7 mouse cellular contexts compared by ENCODE assay signal in genomic region chr10:127666501-127667268, GRCm38 (mm10). TPM values are rescaled to one million over a fixed set of nuclear protein-coding genes. Genes with fewer than 3 reads are reported as not detected.
A peak's percentile ranks its signal among the peaks of the same experiment; 100 is the strongest.
DNase-seq lines count a peak whose midpoint lies in the region; ATAC-seq lines count a peak whose summit lies in the region.

Gene Nemp1 (plus strand): TSS chr10:127666901.

- peak within 1 kb of the TSS; percentile 97 for H3K27ac ChIP-seq in intestine, embryonic 15.5 days
- H3K27ac ChIP-seq in limb, embryonic 11.5 days (replicated peaks; ENCODE audit: low read depth, low read length): peak within 1 kb of the TSS; percentile 99
- H3K27ac ChIP-seq in midbrain, embryonic 11.5 days (ENCODE audit: low read depth, low read length): no peak within 1 kb of the TSS; the same call in 1 of the 2 replicates

- peaks cover 4% of the 10 kb centered on the region; the same call in 1 of the 2 replicates for H3K27me3 ChIP-seq in intestine, embryonic 15.5 days (replicated peaks)
- no peaks in the 10 kb centered on the region for H3K27me3 ChIP-seq in limb, embryonic 11.5 days (ENCODE audit: control insufficient read depth, insufficient read depth, low read length)
- H3K27me3 ChIP-seq in midbrain, embryonic 11.5 days (ENCODE audit: control insufficient read depth, insufficient read depth, low read length): peaks cover 70% of the 10 kb centered on the region

- no peaks in the 10 kb centered on the region for H3K36me3 ChIP-seq in intestine, embryonic 15.5 days
- peaks cover 7% of the 10 kb centered on the region for H3K36me3 ChIP-seq in limb, embryonic 11.5 days (ENCODE audit: control insufficient read depth, insufficient read depth, low read length)
- H3K36me3 ChIP-seq in midbrain, embryonic 11.5 days (ENCODE audit: control insufficient read depth, insufficient read depth, low read length): no peaks in the 10 kb centered on the region

- peak within 1 kb of the TSS; percentile 73 for H3K9ac ChIP-seq in intestine, embryonic 15.5 days
- peak within 1 kb of the TSS; percentile 89 for H3K9ac ChIP-seq in limb, embryonic 11.5 days (ENCODE audit: low read length)
- H3K9ac ChIP-seq in midbrain, embryonic 11.5 days (ENCODE audit: low read length): peak within 1 kb of the TSS; percentile 50

- DNase-seq in adrenal gland, adult 2 months: peak; percentile 97
- peak; percentile 80 for DNase-seq in embryo, embryonic 9.5 days (ENCODE audit: extremely low spot score)
- peak; percentile 77 to 86 for DNase-seq in gastrocnemius, postnatal 4 days (ENCODE audit: low spot score in 2 of 2)
- DNase-seq in limb, embryonic 11.5 days (ENCODE audit: low spot score): peak; percentile 83
- DNase-seq in midbrain, embryonic 11.5 days (ENCODE audit: low spot score, missing footprints): peak; percentile 96
- peak; percentile 91 for DNase-seq in skeletal muscle tissue, adult 2 months (ENCODE audit: low read depth, low spot score)

- H3K9me3 ChIP-seq in intestine, embryonic 15.5 days: no peaks in the 10 kb centered on the region
- no peaks in the 10 kb centered on the region for H3K9me3 ChIP-seq in limb, embryonic 11.5 days (ENCODE audit: control insufficient read depth, low read length)
- no peaks in the 10 kb centered on the region for H3K9me3 ChIP-seq in midbrain, embryonic 11.5 days (ENCODE audit: control insufficient read depth, low read length)

- peak; percentile 49 for ATAC-seq in intestine, embryonic 15.5 days
- ATAC-seq in limb, embryonic 11.5 days (ENCODE audit: insufficient number of reproducible peaks, low FRiP score, low TSS enrichment, low read depth): peak; percentile 71
- peak; percentile 75 for ATAC-seq in midbrain, embryonic 11.5 days (ENCODE audit: low FRiP score)

- peaks cover 62% of the 10 kb centered on the region for H3K4me1 ChIP-seq in intestine, embryonic 15.5 days (replicated peaks)
- peaks cover 41% of the 10 kb centered on the region for H3K4me1 ChIP-seq in limb, embryonic 11.5 days (ENCODE audit: control insufficient read depth, insufficient read depth, low read length)
- peaks cover 38% of the 10 kb centered on the region for H3K4me1 ChIP-seq in midbrain, embryonic 11.5 days (ENCODE audit: control insufficient read depth, insufficient read depth, low read length)

- H3K4me3 ChIP-seq in intestine, embryonic 15.5 days (replicated peaks): peak within 1 kb of the TSS; percentile 68
- H3K4me3 ChIP-seq in limb, embryonic 11.5 days (ENCODE audit: low read depth, low read length): peak within 1 kb of the TSS; percentile 89
- H3K4me3 ChIP-seq in midbrain, embryonic 11.5 days (ENCODE audit: low read depth, low read length): peak within 1 kb of the TSS; percentile 40

- WGBS in intestine, embryonic 15.5 days: under 1% methylated on average over 68 of the region's 73 CpGs
- under 1% methylated on average over 68 of the region's 73 CpGs for WGBS in limb, embryonic 11.5 days
- under 1% methylated on average over 64 of the region's 73 CpGs for WGBS in midbrain, embryonic 11.5 days

- H3K4me2 ChIP-seq in intestine, embryonic 15.5 days (replicated peaks): peak within 1 kb of the TSS; percentile 93
- H3K4me2 ChIP-seq in limb, embryonic 11.5 days (ENCODE audit: low read depth, severe bottlenecking): peak within 1 kb of the TSS; percentile 83
- H3K4me2 ChIP-seq in midbrain, embryonic 11.5 days: peak within 1 kb of the TSS; percentile 59

RNA-seq across cellular contexts. Expression of gene Nemp1, which starts in this region (rescaled TPM):
- 1 to 10 TPM; 4.6 to 9.1 TPM for total RNA-seq in adrenal gland, adult 2 months (2021)
- 1.5 and 2.6 TPM in 2 replicates for polyA plus RNA-seq in adrenal gland, adult 2 months (2012; rRNA removed)
- 1 to 10 TPM; 6.0 to 7.3 TPM for total RNA-seq in gastrocnemius, postnatal 4 days (2021)
- 5.7 and 6.9 TPM in 2 replicates for polyA plus RNA-seq in intestine, embryonic 15.5 days (2015; fragmentation: Nextera tagmentation; extraction: Ambion mirVana)
- polyA plus RNA-seq in limb, embryonic 11.5 days (2014; fragmentation: Nextera tagmentation; extraction: Ambion mirVana): 12.5 and 15.0 TPM in 2 replicates
- polyA plus RNA-seq in midbrain, embryonic 11.5 days (2014; fragmentation: Nextera tagmentation; extraction: Ambion mirVana): 10.0 and 10.9 TPM in 2 replicates
